Mouse (Mus musculus) stomach, postnatal 0 days (tissue): ENCODE measurements around the gene Zfp423.

Experiments
- CTCF ChIP-seq: IDR thresholded peaks from 2 replicates; pipeline ENCODE4 v1.5.1; 2016; ENCODE audit warnings: antibody characterized with exemption, low read depth, mild to moderate bottlenecking, moderate library complexity
- EP300 ChIP-seq: optimal IDR thresholded peaks from 2 replicates; pipeline ENCODE3; 2016; ENCODE audit warnings: antibody characterized with exemption

- TF ChIP-seq CTCF = no peak
- TF ChIP-seq EP300 = no peak
Measured at GRCm38 (mm10) chr8:87671209-87671970, 288.0 kb downstream of the Zfp423 start.
